In the genomic region with DNA sequence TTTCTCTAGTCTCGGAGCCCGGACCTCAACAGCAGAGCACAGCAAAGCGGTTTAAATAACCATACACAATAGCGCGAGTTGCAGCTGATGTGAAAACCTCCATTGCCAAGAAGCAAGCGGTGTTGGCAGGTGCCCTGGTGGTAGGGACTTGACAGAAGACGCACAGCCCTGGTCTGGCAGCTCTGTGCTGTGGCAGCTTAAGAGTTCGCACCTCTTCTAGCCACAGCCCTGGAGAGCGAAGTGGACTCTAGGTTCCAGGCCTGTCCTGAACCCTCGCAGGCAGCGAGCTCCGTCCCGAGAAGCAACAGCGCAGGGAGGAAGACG, we compare ENCODE assay signal across 9 mouse cellular contexts. TPM values are rescaled to one million over a fixed set of nuclear protein-coding genes. Genes with fewer than 3 reads are reported as not detected.
DNase-seq lines count a peak whose midpoint lies in the region; ATAC-seq and TF ChIP-seq lines count a peak whose summit lies in the region.
"Had no signal": no experiment of that assay in that cellular context is flagged by ENCODE, and none has a peak within 500 bp of the region (broad histone marks: within the 10 kb centered on the region; RNA-seq: fewer than 3 reads in every experiment).

No protein-coding gene starts in this region.

- no peaks in the 10 kb centered on the region for H3K9me3 ChIP-seq in lung, embryonic 14.5 days (ENCODE audit: low read depth, low read length)
- H3K9me3 ChIP-seq in hindbrain, embryonic 11.5 days (ENCODE audit: control insufficient read depth, low read length) = no peaks in the 10 kb centered on the region
- H3K9me3 ChIP-seq in midbrain, embryonic 10.5 days (replicated peaks) = no peaks in the 10 kb centered on the region

- H3K4me2 ChIP-seq in lung, embryonic 14.5 days = peak overlapping the region; percentile 83
- H3K4me2 ChIP-seq in hindbrain, embryonic 11.5 days (replicated peaks; ENCODE audit: low read depth, low read length) = peak overlapping the region; percentile 59

- ATAC-seq in lung, embryonic 14.5 days (ENCODE audit: insufficient read depth) = no peak
- ATAC-seq in hindbrain, embryonic 11.5 days (ENCODE audit: low FRiP score) = peak; percentile 72; the same call in 1 of the 2 replicates

- no peak for DNase-seq in lung, embryonic 14.5 days
- DNase-seq in lung, adult 18-20 months = no peak
- DNase-seq in brain, embryonic 14.5 days (ENCODE audit: low read depth) = peak; percentile 63
- no peak for DNase-seq in hindbrain, embryonic 11.5 days (ENCODE audit: low spot score)
- no peak for DNase-seq in midbrain, embryonic 10.5 days (ENCODE audit: low spot score)
- DNase-seq in retina, postnatal 1 day = no peak
- DNase-seq in gastrocnemius, postnatal 36 days = no peak
- no peak for DNase-seq in retina, embryonic 14.5 days (ENCODE audit: low spot score)

- no peak for TF ChIP-seq CTCF in lung, embryonic 14.5 days (IDR thresholded peaks at IDR 0.05; ENCODE audit: low read depth)
- TF ChIP-seq CTCF in brain, embryonic 14.5 days (IDR thresholded peaks at IDR 0.05; ENCODE audit: borderline replicate concordance, extremely low read depth, insufficient read depth, insufficient read length) = no peak

- under 1% methylated on average over 15 of the region's 15 CpGs for WGBS in lung, embryonic 14.5 days
- 4% methylated on average over 15 of the region's 15 CpGs for WGBS in hindbrain, embryonic 11.5 days
- 3% methylated on average over 15 of the region's 15 CpGs for WGBS in midbrain, embryonic 10.5 days

- H3K36me3 ChIP-seq in lung, embryonic 14.5 days (ENCODE audit: insufficient read depth) = no peaks in the 10 kb centered on the region
- no peaks in the 10 kb centered on the region for H3K36me3 ChIP-seq in hindbrain, embryonic 11.5 days (ENCODE audit: control insufficient read depth, insufficient read depth, low read length)
- H3K36me3 ChIP-seq in midbrain, embryonic 10.5 days = no peaks in the 10 kb centered on the region

- peak overlapping the region; percentile 94; the same call in 1 of the 2 replicates for H3K27ac ChIP-seq in lung, embryonic 14.5 days (ENCODE audit: low read depth)
- peak overlapping the region; percentile 88 for H3K27ac ChIP-seq in hindbrain, embryonic 11.5 days (ENCODE audit: low read depth, low read length)
- peak overlapping the region; percentile 99 for H3K27ac ChIP-seq in midbrain, embryonic 10.5 days (replicated peaks)

- intact Hi-C loops in gastrocnemius, postnatal 36 days (cut with DNase I) = no loop called here

- TF ChIP-seq POLR2A in brain, embryonic 14.5 days (IDR thresholded peaks at IDR 0.05; ENCODE audit: borderline replicate concordance, extremely low read depth, insufficient read depth, insufficient read length, poor library complexity, severe bottlenecking) = no peak

- H3K4me1 ChIP-seq in lung, embryonic 14.5 days (ENCODE audit: insufficient read depth) = peaks cover 9% of the 10 kb centered on the region; the same call in 1 of the 2 replicates
- no peaks in the 10 kb centered on the region for H3K4me1 ChIP-seq in hindbrain, embryonic 11.5 days (replicated peaks; ENCODE audit: control insufficient read depth, insufficient read depth, low read length)
- peaks cover 21% of the 10 kb centered on the region for H3K4me1 ChIP-seq in midbrain, embryonic 10.5 days

- H3K27me3 ChIP-seq in lung, embryonic 14.5 days (ENCODE audit: insufficient read depth, low read length) = no peaks in the 10 kb centered on the region
- H3K27me3 ChIP-seq in hindbrain, embryonic 11.5 days (ENCODE audit: control insufficient read depth, insufficient read depth, low read length) = no peaks in the 10 kb centered on the region
- no peaks in the 10 kb centered on the region for H3K27me3 ChIP-seq in midbrain, embryonic 10.5 days (ENCODE audit: low read depth, poor library complexity, severe bottlenecking)

- H3K4me3 ChIP-seq in lung, embryonic 14.5 days (ENCODE audit: low read depth, low read length) = peak overlapping the region; percentile 91
- peak overlapping the region; percentile 87 for H3K4me3 ChIP-seq in hindbrain, embryonic 11.5 days (ENCODE audit: low read depth, low read length)
- H3K4me3 ChIP-seq in midbrain, embryonic 10.5 days = peak overlapping the region; percentile 71

- H3K9ac ChIP-seq in lung, embryonic 14.5 days = peak overlapping the region; percentile 84
- peak overlapping the region; percentile 85 for H3K9ac ChIP-seq in hindbrain, embryonic 11.5 days (ENCODE audit: low read depth, low read length)

RNA-seq across cellular contexts. Expression of gene Armc8, which starts 0.7 kb away (rescaled TPM):
- polyA plus RNA-seq in lung, embryonic 14.5 days (2014; fragmentation: Nextera tagmentation; extraction: Ambion mirVana) = 26.1 and 26.6 TPM in 2 replicates
- polyA plus RNA-seq in brain, embryonic 14.5 days (2012; rRNA removed) = 54.8 and 57.7 TPM in 2 replicates
- 41.3 and 46.4 TPM in 2 replicates for polyA plus RNA-seq in hindbrain, embryonic 11.5 days (2014; fragmentation: Nextera tagmentation; extraction: Ambion mirVana)
- polyA plus RNA-seq in midbrain, embryonic 10.5 days (2016; fragmentation: Nextera tagmentation; extraction: Ambion mirVana) = 30.5 and 36.2 TPM in 2 replicates
- 10 to 100 TPM; 22.0 to 25.2 TPM for total RNA-seq in gastrocnemius, postnatal 36 days (2021)

RNA-seq across cellular contexts. Expression of gene Dbr1, which starts 7.6 kb away (rescaled TPM):
- polyA plus RNA-seq in lung, embryonic 14.5 days (2014; fragmentation: Nextera tagmentation; extraction: Ambion mirVana) = 32.1 and 33.9 TPM in 2 replicates
- polyA plus RNA-seq in brain, embryonic 14.5 days (2012; rRNA removed) = 18.0 and 19.6 TPM in 2 replicates
- polyA plus RNA-seq in hindbrain, embryonic 11.5 days (2014; fragmentation: Nextera tagmentation; extraction: Ambion mirVana) = 27.2 and 31.8 TPM in 2 replicates
- 41.2 and 43.7 TPM in 2 replicates for polyA plus RNA-seq in midbrain, embryonic 10.5 days (2016; fragmentation: Nextera tagmentation; extraction: Ambion mirVana)
- 1 to 10 TPM; 2.6 to 5.6 TPM for total RNA-seq in gastrocnemius, postnatal 36 days (2021)

RNA-seq across cellular contexts. Expression of gene A4gnt, which starts 44.3 kb away (rescaled TPM):
- not detected in 2 replicates for polyA plus RNA-seq in lung, embryonic 14.5 days (2014; fragmentation: Nextera tagmentation; extraction: Ambion mirVana)
- not detected in 2 replicates for polyA plus RNA-seq in brain, embryonic 14.5 days (2012; rRNA removed)
- not detected in 2 replicates for polyA plus RNA-seq in hindbrain, embryonic 11.5 days (2014; fragmentation: Nextera tagmentation; extraction: Ambion mirVana)
- polyA plus RNA-seq in midbrain, embryonic 10.5 days (2016; fragmentation: Nextera tagmentation; extraction: Ambion mirVana) = not detected in 2 replicates
- total RNA-seq in gastrocnemius, postnatal 36 days (2021) = not detected
- total RNA-seq: hematopoietic stem cell, adult 5-6 weeks had no signal
